Mouse (Mus musculus): ENCODE measurements at regions not wholly inside any gene's neighbourhood (a gene's known extent, or its start where the extent isn't known, plus 50 kb on each side); places are given as distances from the start of the nearest gene placed in this dataset.

DNA sequence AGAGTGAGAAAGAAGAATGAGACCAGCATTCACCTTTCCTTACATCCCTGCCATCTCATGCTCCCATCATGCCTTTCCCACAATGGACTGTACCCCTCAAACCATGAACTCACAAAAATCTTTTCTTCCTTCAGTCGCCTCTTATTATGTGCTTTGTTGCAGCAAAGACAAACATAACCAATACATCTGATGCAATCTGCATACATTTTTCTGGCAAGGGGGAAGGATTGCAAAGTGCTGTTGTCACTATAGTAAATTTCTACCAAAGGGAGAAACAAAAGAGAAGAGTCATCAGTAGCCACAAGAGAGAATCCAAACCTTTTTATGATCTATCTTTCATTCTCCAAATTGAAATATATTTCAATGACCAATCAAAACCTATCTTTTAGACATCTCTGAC is 884.4 kb downstream of the Gsdmc2 start:
- no peak for TF ChIP-seq TCF12 (IDR thresholded peaks at IDR 0.05; ENCODE audit: insufficient read depth, poor library complexity, severe bottlenecking)
- TF ChIP-seq CEBPB (IDR thresholded peaks at IDR 0.05; ENCODE audit: insufficient read depth, poor library complexity, severe bottlenecking) = peak; percentile 79
- no peak for TF ChIP-seq TCF3 (IDR thresholded peaks at IDR 0.05; ENCODE audit: insufficient read length, low read depth)
- TF ChIP-seq SRF (IDR thresholded peaks at IDR 0.05; ENCODE audit: control insufficient read depth, insufficient read length, low read depth) = no peak
- TF ChIP-seq MYOG (IDR thresholded peaks at IDR 0.05; ENCODE audit: control insufficient read depth in 1 of 3, insufficient read depth in 1 of 3, insufficient read length in 2 of 3, low read depth in 2 of 3) = no peak

DNA sequence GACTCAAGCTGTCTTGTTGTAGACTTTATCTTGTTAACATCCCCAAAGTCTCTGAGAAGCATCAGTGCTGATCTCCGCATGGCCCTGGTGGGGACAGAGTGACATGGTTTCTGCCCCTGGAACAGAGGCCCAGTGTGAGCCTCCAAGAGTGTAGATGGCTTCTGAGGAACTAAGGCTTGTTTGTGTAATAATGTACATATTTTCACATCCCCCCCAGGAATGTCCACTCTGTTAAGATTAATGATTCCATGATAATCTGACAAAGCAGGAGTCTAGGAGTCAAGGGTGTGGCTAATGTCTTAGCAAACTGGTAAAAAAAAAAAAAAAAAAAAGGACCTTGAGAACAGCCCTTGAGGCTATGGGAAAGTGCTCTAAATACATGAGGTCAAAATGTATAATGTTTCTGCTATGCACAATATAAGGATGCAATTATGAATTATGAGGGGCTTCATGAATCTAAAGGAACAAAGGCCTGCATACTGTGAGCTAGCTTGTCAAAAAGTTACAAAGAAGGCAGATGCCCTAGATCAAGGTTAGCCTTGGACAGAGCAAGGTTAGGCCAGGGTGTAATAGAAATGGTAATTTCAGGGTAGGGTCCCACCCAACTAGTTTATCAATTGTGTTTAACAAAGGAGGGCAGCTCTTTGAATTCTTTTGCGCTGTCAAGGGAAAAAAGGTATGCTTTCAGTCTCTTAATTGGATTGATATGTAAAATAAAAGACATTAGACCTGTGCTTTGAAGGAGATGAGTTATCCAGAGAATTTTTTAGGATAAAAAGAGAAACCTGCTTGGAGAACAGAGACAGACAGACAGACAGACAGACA is 886.3 kb downstream of the Gsdmc2 start:
- TF ChIP-seq E2F4 (IDR thresholded peaks at IDR 0.05; ENCODE audit: insufficient read depth) = no peak
- TF ChIP-seq SRF (IDR thresholded peaks at IDR 0.05; ENCODE audit: control insufficient read depth, insufficient read length, low read depth) = no peak
- TF ChIP-seq TCF3 (IDR thresholded peaks at IDR 0.05; ENCODE audit: insufficient read length, low read depth) = no peak
- no peak for TF ChIP-seq USF1 (IDR thresholded peaks at IDR 0.05; ENCODE audit: low read depth)
- TF ChIP-seq TCF12 (IDR thresholded peaks at IDR 0.05; ENCODE audit: insufficient read depth, poor library complexity, severe bottlenecking) = no peak
- TF ChIP-seq POLR2AphosphoS2 (IDR thresholded peaks at IDR 0.05; ENCODE audit: insufficient read length, low read depth) = no peak
- TF ChIP-seq CEBPB (IDR thresholded peaks at IDR 0.05; ENCODE audit: insufficient read depth, poor library complexity, severe bottlenecking) = no peak
- TF ChIP-seq MYOD1 (IDR thresholded peaks at IDR 0.05; ENCODE audit: control insufficient read depth in 1 of 3, insufficient read length in 2 of 3, low read depth in 2 of 3) = no peak
- TF ChIP-seq POLR2A (IDR thresholded peaks at IDR 0.05; ENCODE audit: insufficient read length, low read depth) = no peak
- no peak for TF ChIP-seq MAX (IDR thresholded peaks at IDR 0.05; ENCODE audit: low read depth)
- H3K4me2 ChIP-seq (ENCODE audit: low read depth) = no peak overlapping the region
- no peaks in the 10 kb centered on the region for H3K79me2 ChIP-seq (ENCODE audit: control insufficient read depth, insufficient read depth)
- H3K4me3 ChIP-seq = no peak overlapping the region
- no peaks in the 10 kb centered on the region for H3K36me3 ChIP-seq (ENCODE audit: control insufficient read depth, insufficient read depth)
- no peaks in the 10 kb centered on the region for H3K27me3 ChIP-seq (ENCODE audit: control insufficient read depth, insufficient read depth, insufficient read length)
- H3ac ChIP-seq (ENCODE audit: control insufficient read depth, insufficient read length) = no peak overlapping the region

More for the DNA sequence above, 884.4 kb downstream of the Gsdmc2 start:
- no peaks in the 10 kb centered on the region for H3K79me2 ChIP-seq (ENCODE audit: control insufficient read depth, insufficient read depth)
- H3K4me3 ChIP-seq = no peak overlapping the region
- H3K27me3 ChIP-seq (ENCODE audit: control insufficient read depth, insufficient read depth, insufficient read length) = no peaks in the 10 kb centered on the region
- no peak overlapping the region for H3K4me2 ChIP-seq (ENCODE audit: low read depth)
- H3ac ChIP-seq (ENCODE audit: control insufficient read depth, insufficient read length) = no peak overlapping the region
- H3K36me3 ChIP-seq (ENCODE audit: control insufficient read depth, insufficient read depth) = no peaks in the 10 kb centered on the region

- Histone ChIP-seq H3K4me3 (no peak overlapping the region), H3K79me2 (ENCODE audit: control insufficient read depth, insufficient read depth) (no peaks in the 10 kb centered on the region), H3K27me3 (ENCODE audit: control insufficient read depth, insufficient read depth, insufficient read length) (no peaks in the 10 kb centered on the region), H3K36me3 (ENCODE audit: control insufficient read depth, insufficient read depth) (no peaks in the 10 kb centered on the region), H3ac (ENCODE audit: control insufficient read depth, insufficient read length) (no peak overlapping the region), H3K4me2 (ENCODE audit: low read depth) (no peak overlapping the region)
- TF ChIP-seq MYOG (IDR thresholded peaks at IDR 0.05; ENCODE audit: control insufficient read depth in 1 of 3, insufficient read depth in 1 of 3, insufficient read length in 2 of 3, low read depth in 2 of 3) (no peak), MYOD1 (IDR thresholded peaks at IDR 0.05; ENCODE audit: control insufficient read depth in 1 of 3, insufficient read length in 2 of 3, low read depth in 2 of 3) (no peak), USF1 (IDR thresholded peaks at IDR 0.05; ENCODE audit: low read depth) (no peak), SRF (IDR thresholded peaks at IDR 0.05; ENCODE audit: control insufficient read depth, insufficient read length, low read depth) (no peak), TCF12 (IDR thresholded peaks at IDR 0.05; ENCODE audit: insufficient read depth, poor library complexity, severe bottlenecking) (no peak), REST (IDR thresholded peaks at IDR 0.05; ENCODE audit: insufficient read depth, insufficient read length) (no peak), POLR2A (IDR thresholded peaks at IDR 0.05; ENCODE audit: insufficient read length, low read depth) (no peak), POLR2AphosphoS2 (IDR thresholded peaks at IDR 0.05; ENCODE audit: insufficient read length, low read depth) (no peak), E2F4 (IDR thresholded peaks at IDR 0.05; ENCODE audit: insufficient read depth) (no peak)
These were observed 890.1 kb downstream of the Gsdmc2 start for GRCm38 (mm10) chr15:62954889-62955288.

- no peak for TF ChIP-seq MYOD1 (IDR thresholded peaks at IDR 0.05; ENCODE audit: control insufficient read depth in 1 of 3, insufficient read length in 2 of 3, low read depth in 2 of 3)
- TF ChIP-seq TCF3 (IDR thresholded peaks at IDR 0.05; ENCODE audit: insufficient read length, low read depth) = no peak
- Histone ChIP-seq H3K79me2 (ENCODE audit: control insufficient read depth, insufficient read depth) (no peaks in the 10 kb centered on the region), H3ac (ENCODE audit: control insufficient read depth, insufficient read length) (no peak overlapping the region)
These were observed 890.6 kb downstream of the Gsdmc2 start for GRCm38 (mm10) chr15:62954322-62954820.

DNA sequence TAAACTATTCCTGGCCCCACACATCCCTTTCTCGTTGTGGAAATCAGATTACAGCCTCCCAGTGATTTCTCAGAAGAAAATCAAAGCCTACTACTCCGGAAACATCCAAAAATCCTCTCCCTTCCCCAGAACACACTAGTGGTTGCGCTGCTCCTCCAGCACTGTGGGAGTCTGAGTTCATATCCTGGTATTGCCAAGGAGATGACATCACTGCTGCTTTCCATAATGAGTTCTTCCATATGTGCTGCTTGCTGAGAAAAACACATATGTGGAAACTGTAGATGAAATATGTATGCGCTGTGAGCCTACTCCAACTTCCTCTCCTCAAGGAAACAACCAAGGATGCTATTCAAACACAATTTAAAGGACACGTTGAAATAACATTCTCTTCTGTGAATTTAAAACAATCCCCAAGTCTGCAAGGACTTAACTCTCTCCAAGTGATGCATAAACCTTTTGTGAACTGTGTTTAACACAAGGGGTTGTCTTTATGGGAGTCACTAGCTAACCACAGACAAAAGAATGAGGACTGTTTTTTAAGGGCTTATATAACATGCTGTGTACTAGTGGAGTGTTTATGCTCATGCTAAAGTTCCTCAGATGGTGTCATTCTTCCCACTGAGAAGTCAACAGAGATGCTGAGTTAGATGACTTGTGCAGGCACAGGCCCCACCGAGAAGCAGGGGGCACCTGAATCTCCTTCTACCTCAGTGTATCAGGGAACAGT is 891.6 kb downstream of the Gsdmc2 start:
- H3K36me3 ChIP-seq (ENCODE audit: control insufficient read depth, insufficient read depth) = no peaks in the 10 kb centered on the region

More at GRCm38 (mm10) chr15:62954322-62954820, 890.6 kb downstream of the Gsdmc2 start:
- Histone ChIP-seq H3K36me3 (ENCODE audit: control insufficient read depth, insufficient read depth) (no peaks in the 10 kb centered on the region), H3K27me3 (ENCODE audit: control insufficient read depth, insufficient read depth, insufficient read length) (no peaks in the 10 kb centered on the region), H3K4me3 (no peak overlapping the region), H3K4me2 (ENCODE audit: low read depth) (no peak overlapping the region)

More for the DNA sequence above, 891.6 kb downstream of the Gsdmc2 start:
- Histone ChIP-seq H3ac (ENCODE audit: control insufficient read depth, insufficient read length) (no peak overlapping the region), H3K4me2 (ENCODE audit: low read depth) (no peak overlapping the region), H3K27me3 (ENCODE audit: control insufficient read depth, insufficient read depth, insufficient read length) (no peaks in the 10 kb centered on the region), H3K79me2 (ENCODE audit: control insufficient read depth, insufficient read depth) (no peaks in the 10 kb centered on the region), H3K4me3 (no peak overlapping the region)
- TF ChIP-seq MAX (IDR thresholded peaks at IDR 0.05; ENCODE audit: low read depth) (no peak), SRF (IDR thresholded peaks at IDR 0.05; ENCODE audit: control insufficient read depth, insufficient read length, low read depth) (no peak), E2F4 (IDR thresholded peaks at IDR 0.05; ENCODE audit: insufficient read depth) (no peak), MYOD1 (IDR thresholded peaks at IDR 0.05; ENCODE audit: control insufficient read depth in 1 of 3, insufficient read length in 2 of 3, low read depth in 2 of 3) (no peak), MYOG (IDR thresholded peaks at IDR 0.05; ENCODE audit: control insufficient read depth in 1 of 3, insufficient read depth in 1 of 3, insufficient read length in 2 of 3, low read depth in 2 of 3) (no peak), USF1 (IDR thresholded peaks at IDR 0.05; ENCODE audit: low read depth) (no peak), POLR2AphosphoS2 (IDR thresholded peaks at IDR 0.05; ENCODE audit: insufficient read length, low read depth) (no peak), POLR2A (IDR thresholded peaks at IDR 0.05; ENCODE audit: insufficient read length, low read depth) (no peak), CEBPB (IDR thresholded peaks at IDR 0.05; ENCODE audit: insufficient read depth, poor library complexity, severe bottlenecking) (no peak), TCF12 (IDR thresholded peaks at IDR 0.05; ENCODE audit: insufficient read depth, poor library complexity, severe bottlenecking) (no peak), REST (IDR thresholded peaks at IDR 0.05; ENCODE audit: insufficient read depth, insufficient read length) (no peak), TCF3 (IDR thresholded peaks at IDR 0.05; ENCODE audit: insufficient read length, low read depth) (no peak)
